Mouse (Mus musculus) brown adipose tissue, adult 24 weeks (tissue): ENCODE results near the gene Rd3l. TPM values are rescaled to one million over a fixed set of nuclear protein-coding genes. Genes with fewer than 3 reads are reported as not detected.

Experiments
- H3K27ac ChIP-seq: fragments of 200-500 bp; replicated peaks from 2 replicates; pipeline ENCODE4 v1.5.1; 2012; ENCODE audit warnings: low read depth, mild to moderate bottlenecking, low read length
- H3K4me1 ChIP-seq: fragments of 200-500 bp; 2 replicates; pipeline ENCODE4 v1.6.1; 2012; ENCODE audit warnings: low read length, mixed read lengths; ENCODE audit not compliant: control insufficient read depth, insufficient read depth, insufficient read length
- H3K4me3 ChIP-seq: fragments of 200-500 bp; 2 replicates; pipeline ENCODE4 v1.5.1; 2012; ENCODE audit warnings: low read depth, mild to moderate bottlenecking, low read length, moderate library complexity; ENCODE audit not compliant: insufficient read depth
- polyA plus RNA-seq: library from polyadenylated mRNA; stranded (reverse); fragments of >200 nt; gene quantifications from 2 replicates; pipeline ENCODE4 v1.2.4, GENCODE M21; 2012; ENCODE audit not compliant: missing spikeins, insufficient read depth, insufficient read length

The Rd3l gene
- polyA plus RNA-seq: not detected in 2 replicates

- H3K27ac ChIP-seq: no peak within 1 kb of the TSS
- H3K4me1 ChIP-seq: no peaks in the 10 kb centered on the region
- H3K4me3 ChIP-seq: no peak within 1 kb of the TSS
Measured at GRCm38 (mm10) chr12:111980887-111981367, at the start of gene Rd3l. Rd3l (minus strand) TSS chr12:111981317.

- no peak overlapping the region for H3K27ac ChIP-seq
- no peak overlapping the region for H3K4me3 ChIP-seq
- H3K4me1 ChIP-seq: no peaks in the 10 kb centered on the region
Measured at GRCm38 (mm10) chr12:112027408-112027807, 46.3 kb upstream of the Rd3l start.

GRCm38 (mm10) chr12:112025907-112026645 lies 45.0 kb upstream of the Rd3l start:
- no peaks in the 10 kb centered on the region for H3K4me1 ChIP-seq
- no peak overlapping the region for H3K4me3 ChIP-seq
- no peak overlapping the region for H3K27ac ChIP-seq

- Histone ChIP-seq H3K4me1 (no peaks in the 10 kb centered on the region), H3K4me3 (no peak overlapping the region), H3K27ac (no peak overlapping the region)
Measured at GRCm38 (mm10) chr12:112025457-112025856, 44.3 kb upstream of the Rd3l start.

- Histone ChIP-seq H3K27ac (no peak overlapping the region), H3K4me1 (no peaks in the 10 kb centered on the region), H3K4me3 (no peak overlapping the region)
Measured at GRCm38 (mm10) chr12:112024581-112025310, 43.6 kb upstream of the Rd3l start.

- H3K27ac ChIP-seq: no peak overlapping the region
Measured at GRCm38 (mm10) chr12:112023306-112023705, 42.2 kb upstream of the Rd3l start.

GRCm38 (mm10) chr12:112016346-112016745 lies 35.2 kb upstream of the Rd3l start:
- H3K4me3 ChIP-seq: no peak overlapping the region
- no peaks in the 10 kb centered on the region for H3K4me1 ChIP-seq
- no peak overlapping the region for H3K27ac ChIP-seq

More at GRCm38 (mm10) chr12:112023306-112023705, 42.2 kb upstream of the Rd3l start:
- Histone ChIP-seq H3K4me3 (no peak overlapping the region), H3K4me1 (no peaks in the 10 kb centered on the region)

GRCm38 (mm10) chr12:112013271-112013801 lies 32.2 kb upstream of the Rd3l start:
- Histone ChIP-seq H3K4me3 (no peak overlapping the region), H3K27ac (no peak overlapping the region), H3K4me1 (no peaks in the 10 kb centered on the region)

GRCm38 (mm10) chr12:112012511-112013270 lies 31.6 kb upstream of the Rd3l start:
- no peak overlapping the region for H3K27ac ChIP-seq

GRCm38 (mm10) chr12:112001223-112001622 lies 20.1 kb upstream of the Rd3l start:
- Histone ChIP-seq H3K4me3 (no peak overlapping the region), H3K27ac (no peak overlapping the region), H3K4me1 (no peaks in the 10 kb centered on the region)

More at GRCm38 (mm10) chr12:112012511-112013270, 31.6 kb upstream of the Rd3l start:
- Histone ChIP-seq H3K4me1 (no peaks in the 10 kb centered on the region), H3K4me3 (no peak overlapping the region)

- Histone ChIP-seq H3K4me3 (no peak overlapping the region), H3K27ac (no peak overlapping the region), H3K4me1 (no peaks in the 10 kb centered on the region)
Measured at GRCm38 (mm10) chr12:111999735-112000134, 18.6 kb upstream of the Rd3l start.

GRCm38 (mm10) chr12:111995161-111995560 lies 14.0 kb upstream of the Rd3l start:
- Histone ChIP-seq H3K4me3 (no peak overlapping the region), H3K4me1 (no peaks in the 10 kb centered on the region), H3K27ac (no peak overlapping the region)

- Histone ChIP-seq H3K27ac (no peak overlapping the region), H3K4me1 (no peaks in the 10 kb centered on the region), H3K4me3 (no peak overlapping the region)
Measured at GRCm38 (mm10) chr12:111992626-111993025, 11.5 kb upstream of the Rd3l start.

- no peaks in the 10 kb centered on the region for H3K4me1 ChIP-seq
- H3K27ac ChIP-seq: no peak overlapping the region
- no peak overlapping the region for H3K4me3 ChIP-seq
Measured at GRCm38 (mm10) chr12:111986756-111987155, 5.6 kb upstream of the Rd3l start.

- H3K4me3 ChIP-seq: no peak overlapping the region
- H3K4me1 ChIP-seq: no peaks in the 10 kb centered on the region
- no peak overlapping the region for H3K27ac ChIP-seq
Measured at GRCm38 (mm10) chr12:111983165-111983564, 2.0 kb upstream of the Rd3l start.
